ENCODE assay signal across 10 mouse cellular contexts in genomic region chr2:68365504-68365903, GRCm38 (mm10).
A peak's percentile ranks its signal among the peaks of the same experiment; 100 is the strongest.
DNase-seq lines count a peak whose midpoint lies in the region; ATAC-seq and TF ChIP-seq lines count a peak whose summit lies in the region.
"Had no signal": no experiment of that assay in that cellular context is flagged by ENCODE, and none has a peak within 500 bp of the region (broad histone marks: within the 10 kb centered on the region; RNA-seq: fewer than 3 reads in every experiment).

No protein-coding gene starts in this region.

- H3K27ac ChIP-seq in lung, embryonic 16.5 days (ENCODE audit: low read length) = no peak overlapping the region
- no peak overlapping the region for H3K27ac ChIP-seq in forebrain, postnatal 0 days (ENCODE audit: low read depth, low read length)
- 0 out of 2 replicates have a peak overlapping the region, but pooled peaks have one; percentile 9 for H3K27ac ChIP-seq in stomach, postnatal 0 days (replicated peaks)

- TF ChIP-seq EP300 in stomach, postnatal 0 days (optimal IDR thresholded peaks at IDR 0.05) = no peak

- ATAC-seq in lung, embryonic 16.5 days (ENCODE audit: low read depth) = 0 out of 2 replicates have a peak, but pooled peaks have one; percentile 9
- ATAC-seq in forebrain, postnatal 0 days = no peak
- ATAC-seq in stomach, postnatal 0 days (ENCODE audit: low FRiP score, low TSS enrichment) = peak; percentile 82
- ATAC-seq: lung, postnatal 0 days had no signal

- H3K27me3 ChIP-seq in lung, embryonic 16.5 days (ENCODE audit: control insufficient read depth, insufficient read depth, low read depth, low read length) = no peaks in the 10 kb centered on the region
- no peaks in the 10 kb centered on the region for H3K27me3 ChIP-seq in forebrain, postnatal 0 days (ENCODE audit: insufficient read depth, low read length)
- no peaks in the 10 kb centered on the region for H3K27me3 ChIP-seq in stomach, postnatal 0 days (ENCODE audit: control insufficient read depth, insufficient read depth, low read length)

- intact Hi-C loops in left cerebral cortex, postnatal 36 days (cut with DNase I) = loop anchor here (2.0 to 10.0 kb wide), 4 partner anchors 52 to 391 kb away; no protein-coding TSS in a partner anchor

- WGBS in lung, embryonic 16.5 days = 69% methylated on average over 7 of the region's 7 CpGs
- 40% methylated on average over 7 of the region's 7 CpGs for WGBS in forebrain, postnatal 0 days
- 58% methylated on average over 6 of the region's 7 CpGs for WGBS in stomach, postnatal 0 days

- 0 out of 2 replicates have a peak, but pooled peaks cover 2% of the 10 kb centered on the region for H3K4me1 ChIP-seq in lung, embryonic 16.5 days (replicated peaks; ENCODE audit: control insufficient read depth, insufficient read depth, low read length)
- H3K4me1 ChIP-seq in forebrain, postnatal 0 days (ENCODE audit: insufficient read depth) = no peaks in the 10 kb centered on the region
- no peaks in the 10 kb centered on the region for H3K4me1 ChIP-seq in stomach, postnatal 0 days (replicated peaks; ENCODE audit: control insufficient read depth, insufficient read depth)

- H3K4me3 ChIP-seq in lung, embryonic 16.5 days (ENCODE audit: low read length) = no peak overlapping the region
- H3K4me3 ChIP-seq in forebrain, postnatal 0 days (ENCODE audit: low read depth, low read length) = no peak overlapping the region
- H3K4me3 ChIP-seq in stomach, postnatal 0 days (ENCODE audit: low read depth, low read length) = no peak overlapping the region

- no peak for TF ChIP-seq CTCF in forebrain, postnatal 0 days (IDR thresholded peaks at IDR 0.05; ENCODE audit: low read depth)
- no peak for TF ChIP-seq CTCF in stomach, postnatal 0 days (IDR thresholded peaks at IDR 0.05; ENCODE audit: low read depth)

- no peaks in the 10 kb centered on the region for H3K36me3 ChIP-seq in lung, embryonic 16.5 days (ENCODE audit: control insufficient read depth, insufficient read depth, low read length)
- H3K36me3 ChIP-seq in forebrain, postnatal 0 days (ENCODE audit: insufficient read depth) = no peaks in the 10 kb centered on the region
- H3K36me3 ChIP-seq in stomach, postnatal 0 days (ENCODE audit: control insufficient read depth, insufficient read depth, low read length) = no peaks in the 10 kb centered on the region

- no peaks in the 10 kb centered on the region for H3K9me3 ChIP-seq in lung, embryonic 16.5 days (ENCODE audit: control insufficient read depth, low read length)
- no peaks in the 10 kb centered on the region for H3K9me3 ChIP-seq in forebrain, postnatal 0 days (ENCODE audit: low read length)
- no peaks in the 10 kb centered on the region for H3K9me3 ChIP-seq in stomach, postnatal 0 days (ENCODE audit: control insufficient read depth, low read length)

- no peak overlapping the region for H3K4me2 ChIP-seq in lung, embryonic 16.5 days (ENCODE audit: low read depth, low read length)
- peak overlapping the region; percentile 30; the same call in 1 of the 2 replicates for H3K4me2 ChIP-seq in forebrain, postnatal 0 days (ENCODE audit: low read depth)
- H3K4me2 ChIP-seq in stomach, postnatal 0 days (replicated peaks; ENCODE audit: low read depth) = no peak overlapping the region

- H3K9ac ChIP-seq in lung, embryonic 16.5 days (ENCODE audit: low read length) = no peak overlapping the region
- H3K9ac ChIP-seq in forebrain, postnatal 0 days = no peak overlapping the region
- no peak overlapping the region for H3K9ac ChIP-seq in stomach, postnatal 0 days (ENCODE audit: low read length)

- DNase-seq in lung, adult 18-20 months = no peak
- no peak for DNase-seq in forebrain, postnatal 0 days
- peak; percentile 35 to 69 for DNase-seq in kidney, postnatal 25 days
- DNase-seq in stomach, postnatal 0 days (ENCODE audit: low spot score) = peak; percentile 45
- DNase-seq in left cerebral cortex, postnatal 36 days (ENCODE audit: low spot score in 2 of 2) = no peak
- DNase-seq in layer of hippocampus, adult 18-20 months (ENCODE audit: low spot score in 2 of 2) = no peak
- DNase-seq: cerebellum, adult 11 months; right cerebral cortex, adult 18-20 months had no signal

Comparison
In these comparisons a context has a peak if more than half of its experiments do, and no peak if none do; other contexts are left out.
1. DNase-seq: peak in kidney, postnatal 25 days (2 of 2) and stomach, postnatal 0 days (single experiment); none in lung, adult 18-20 months (0 of 2), forebrain, postnatal 0 days (single experiment), left cerebral cortex, postnatal 36 days (0 of 2) and layer of hippocampus, adult 18-20 months (0 of 2).